Mouse (Mus musculus) thymus, adult 2 months (tissue): ENCODE measurements around the gene Mlxip.

Source experiments
- CTCF ChIP-seq: fragments of 200-500 bp; IDR thresholded peaks from 2 replicates; pipeline ENCODE4 v1.5.1; 2012; ENCODE audit warnings: mild to moderate bottlenecking, control low read depth, low read length, moderate library complexity, borderline replicate concordance; ENCODE audit not compliant: control insufficient read depth, poor library complexity, insufficient read depth; ENCODE audit errors: extremely low read depth
- POLR2A ChIP-seq: fragments of 200-500 bp; IDR thresholded peaks from 2 replicates; pipeline ENCODE4 v1.6.1; 2012; ENCODE audit warnings: mild to moderate bottlenecking, low read length, control low read depth, moderate library complexity; ENCODE audit not compliant: control insufficient read depth, poor library complexity, insufficient read depth; ENCODE audit errors: extremely low read depth

GRCm38 (mm10) chr5:123344963-123345852 lies 49.4 kb upstream of the Mlxip start:
- TF ChIP-seq POLR2A (0 out of 2 replicates have a peak, but pooled peaks have one; percentile 2), CTCF (no peak)
